Comparison of ENCODE assay signal across 20 mouse cellular contexts in the genomic region with DNA sequence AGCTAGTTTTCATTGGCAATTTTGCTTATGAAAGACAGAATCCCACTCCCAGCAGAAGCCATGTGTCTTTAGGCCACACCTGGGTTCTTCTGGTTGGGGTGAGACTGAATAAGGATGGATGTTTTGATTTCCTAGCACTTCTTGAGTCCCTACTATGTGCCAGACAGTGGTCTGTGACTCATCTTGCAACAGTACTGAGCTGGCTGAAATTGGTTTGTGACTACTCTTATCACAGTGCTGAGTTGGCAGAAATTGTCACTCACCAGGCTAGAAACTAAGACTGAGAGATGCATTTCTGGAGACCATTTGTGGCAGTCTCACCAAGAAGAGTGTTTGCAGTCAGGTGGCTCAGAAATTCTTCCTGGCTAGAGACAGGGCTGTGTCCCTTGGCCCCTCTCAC. TPM values are rescaled to one million over a fixed set of nuclear protein-coding genes. Genes with fewer than 3 reads are reported as not detected.
"Had no signal": no experiment of that assay in that cellular context is flagged by ENCODE, and none has a peak within 500 bp of the region (broad histone marks: within the 10 kb centered on the region; RNA-seq: fewer than 3 reads in every experiment).

No protein-coding gene starts in this region.

- H3K36me3 ChIP-seq: midbrain, embryonic 10.5 days; midbrain, embryonic 12.5 days; neural tube, embryonic 13.5 days; neural tube, embryonic 15.5 days; stomach, embryonic 15.5 days had no signal

- H3K9ac ChIP-seq: lung, embryonic 14.5 days; midbrain, embryonic 12.5 days; neural tube, embryonic 13.5 days; neural tube, embryonic 15.5 days; stomach, embryonic 15.5 days had no signal

- H3K27ac ChIP-seq: midbrain, embryonic 10.5 days; midbrain, embryonic 12.5 days; neural tube, embryonic 13.5 days; neural tube, embryonic 15.5 days; stomach, embryonic 15.5 days; stomach, postnatal 0 days had no signal

- H3K4me3 ChIP-seq: midbrain, embryonic 10.5 days; midbrain, embryonic 12.5 days; myocyte; neural tube, embryonic 13.5 days; neural tube, embryonic 15.5 days; stomach, embryonic 15.5 days had no signal

- H3K4me1 ChIP-seq: stomach, embryonic 15.5 days had no signal

- H3K27me3 ChIP-seq: midbrain, embryonic 12.5 days; neural tube, embryonic 15.5 days; stomach, embryonic 15.5 days had no signal

- DNase-seq: lung, adult 18-20 months; lung, embryonic 14.5 days; lung, postnatal 14 days; midbrain, embryonic 14.5 days; right cerebral cortex, postnatal 14 days; thymus, adult 2 months; thymus, postnatal 25 days; thymus, postnatal 4 days had no signal

- H3K4me2 ChIP-seq: lung, embryonic 14.5 days; midbrain, embryonic 12.5 days; neural tube, embryonic 13.5 days; neural tube, embryonic 15.5 days; stomach, embryonic 15.5 days had no signal

- ATAC-seq: midbrain, embryonic 16.5 days had no signal

- H3K9me3 ChIP-seq: midbrain, embryonic 10.5 days; midbrain, embryonic 12.5 days; neural tube, embryonic 13.5 days; neural tube, embryonic 15.5 days; stomach, embryonic 15.5 days had no signal

RNA-seq across cellular contexts. Expression of a gene that starts 33.6 kb away (rescaled TPM):
- total RNA-seq: megakaryocyte, adult 5-6 weeks; megakaryocyte-erythroid progenitor cell, adult 5-6 weeks had no signal
- polyA plus RNA-seq: liver, embryonic 16.5 days; lung, embryonic 14.5 days; midbrain, embryonic 10.5 days; urinary bladder, adult 2 months had no signal
